Mouse (Mus musculus) NIH3T3 (cell line): ENCODE measurements around the gene Plekhm2.
A peak's percentile ranks its signal among the peaks of the same experiment; 100 is the strongest.

Experiments
- DNase-seq: peaks from one replicate; pipeline ENCODE4 v3.0.0-alpha.2; 2012; ENCODE audit warnings: low read depth

Plekhm2 gene

DNA sequence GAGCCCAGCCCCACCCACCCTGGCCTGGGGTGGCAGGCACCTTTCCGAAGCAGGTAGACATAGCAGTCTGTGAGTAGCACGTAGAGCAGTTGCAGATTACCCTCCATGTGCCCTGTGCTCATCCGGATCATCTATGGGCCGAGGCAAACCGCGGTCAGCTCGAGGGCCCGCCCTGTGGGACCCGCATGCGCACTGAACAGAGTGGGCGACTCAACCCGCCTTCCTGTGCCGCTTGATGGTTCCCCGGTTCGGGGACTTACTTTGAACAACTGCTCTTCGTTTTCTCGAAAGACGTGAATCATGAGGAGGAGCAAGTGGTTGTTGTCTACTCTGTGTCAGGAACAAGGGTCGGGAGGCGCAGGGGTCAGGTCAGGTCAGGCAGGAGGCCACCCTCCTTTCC lies 33.4 kb downstream of the Plekhm2 start:
- DNase-seq: no peak

DNA sequence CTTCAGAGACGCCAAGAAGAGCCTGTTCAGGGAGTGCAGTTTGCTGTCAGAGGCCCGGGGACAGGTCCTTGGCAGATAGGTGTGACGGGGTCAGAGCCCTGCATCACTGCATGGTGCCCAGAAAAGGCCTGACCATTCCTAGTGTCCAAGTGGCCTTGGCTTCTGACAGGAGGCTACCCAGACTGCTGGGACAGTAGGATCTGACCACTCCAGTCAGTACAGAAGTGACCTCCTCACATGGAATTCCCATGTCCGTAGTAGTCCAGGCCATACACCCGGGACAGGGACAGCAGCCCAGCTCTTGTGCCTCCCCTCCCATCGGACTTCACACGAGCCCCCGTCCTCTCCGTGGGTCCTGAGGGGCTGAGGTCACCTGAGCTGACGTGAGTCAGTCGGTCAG lies 34.7 kb downstream of the Plekhm2 start:
- no peak for DNase-seq

DNA sequence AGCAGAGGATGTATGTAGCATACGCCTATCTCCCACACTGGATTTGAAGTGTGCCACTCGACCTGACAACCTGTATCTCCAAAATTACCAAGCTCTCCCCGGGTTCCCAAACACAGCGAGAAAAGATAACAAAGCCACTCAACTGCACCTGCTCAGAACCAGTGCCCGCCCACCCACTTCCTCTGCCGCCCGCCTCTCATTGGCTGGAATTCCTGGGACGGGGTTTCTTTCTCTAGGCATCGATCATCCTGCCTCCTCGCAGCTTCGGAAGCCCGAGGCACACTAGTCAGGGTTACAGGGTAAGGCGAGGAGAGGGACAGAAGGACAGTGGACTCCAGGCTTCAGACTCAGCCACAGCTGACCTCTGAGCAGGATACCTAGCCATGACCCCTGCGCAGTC lies 36.0 kb downstream of the Plekhm2 start:
- no peak for DNase-seq

DNA sequence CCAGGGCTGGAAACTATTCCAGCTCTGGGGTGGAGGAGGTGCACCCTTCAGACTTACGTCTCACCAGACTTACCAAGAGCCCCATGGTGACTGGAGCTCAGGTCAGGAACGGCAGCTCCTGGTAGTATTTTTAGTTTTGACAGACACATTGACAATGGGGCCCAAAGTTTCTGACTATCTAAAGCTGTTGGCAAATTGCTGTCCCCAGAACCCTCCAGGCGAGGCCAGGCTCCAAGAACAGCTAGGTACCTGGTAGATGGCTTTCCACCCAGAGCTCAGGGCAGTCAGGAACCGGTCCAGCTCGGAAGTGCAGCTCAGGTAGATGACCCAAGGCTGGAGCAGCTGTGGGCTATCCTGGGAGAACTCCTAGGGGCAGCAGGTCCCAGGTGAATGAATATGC lies 37.2 kb downstream of the Plekhm2 start:
- DNase-seq: no peak

DNA sequence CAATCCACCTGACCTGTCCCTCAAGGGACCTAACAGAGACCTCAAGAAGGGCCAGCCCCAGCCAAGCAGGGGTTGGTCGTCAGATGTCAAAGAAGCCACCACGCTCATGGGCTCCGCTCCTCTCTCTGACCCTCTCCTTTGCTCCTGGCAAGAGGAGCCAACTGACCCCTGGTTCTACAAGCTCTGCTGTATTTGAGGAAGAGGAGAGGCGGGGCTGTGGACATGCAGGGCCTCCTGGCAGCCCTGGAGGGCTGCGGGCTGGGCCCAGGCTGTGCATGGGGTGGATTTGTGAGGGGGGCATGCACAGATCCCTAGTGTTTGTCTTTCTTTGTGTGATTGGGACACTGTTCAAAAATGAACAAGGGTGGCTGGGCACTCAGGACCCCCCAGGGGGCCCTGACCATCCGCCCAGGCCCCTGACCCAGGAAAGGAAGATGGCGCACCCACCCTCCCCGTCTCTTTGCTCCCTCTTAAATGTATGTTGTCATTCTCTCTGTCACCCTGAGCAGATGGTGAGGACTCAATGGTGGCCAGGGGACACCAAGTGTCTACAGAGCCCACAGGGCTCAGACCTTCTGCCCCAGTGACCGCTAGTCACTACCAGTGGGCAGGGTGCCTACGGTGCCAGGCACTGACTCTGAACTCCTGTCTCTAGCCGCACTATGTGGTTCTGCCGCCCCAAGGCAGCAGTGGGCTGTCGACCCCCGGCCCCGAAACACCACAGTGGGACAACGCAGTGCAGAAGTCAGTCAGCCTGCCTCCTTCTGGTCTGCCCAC lies 38.7 kb downstream of the Plekhm2 start:
- DNase-seq: no peak

DNA sequence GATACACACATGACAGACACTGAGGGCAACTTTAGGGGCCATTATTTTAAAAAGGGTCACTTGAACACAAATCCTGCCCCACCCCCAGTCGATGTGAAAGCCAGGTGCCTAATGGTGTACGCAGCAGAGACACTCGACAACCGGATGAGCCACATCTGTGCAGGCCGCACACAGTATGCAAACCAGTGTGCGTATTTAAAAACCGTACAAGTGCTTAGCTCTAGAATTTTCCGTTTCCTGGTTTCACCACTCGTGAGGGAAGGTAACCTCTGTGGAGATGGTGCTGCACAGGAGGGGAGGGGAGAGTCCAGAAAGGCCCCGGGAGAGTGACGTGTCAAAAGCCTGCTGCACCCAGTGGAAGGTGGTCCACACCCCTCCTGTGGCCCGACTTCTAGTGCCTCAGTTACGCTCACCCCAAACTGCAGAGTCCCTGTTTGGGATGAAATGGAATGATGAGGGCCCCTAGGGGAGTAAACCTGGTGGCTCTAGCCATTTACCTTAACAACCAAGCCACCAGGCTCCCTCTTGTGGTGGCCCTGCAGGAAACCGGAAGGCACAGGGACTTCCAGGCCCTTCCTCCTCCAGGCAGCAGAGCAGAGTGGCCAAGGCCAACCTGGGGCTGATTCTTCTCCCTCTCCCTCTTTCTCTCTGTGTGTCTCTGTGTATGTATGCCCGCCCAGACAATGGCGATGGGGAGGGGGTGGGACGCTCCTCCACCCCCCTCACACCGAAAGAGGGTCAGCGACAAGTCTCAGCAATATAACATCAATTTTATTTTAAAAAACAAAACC lies 39.5 kb downstream of the Plekhm2 start:
- DNase-seq: peak; percentile 51

DNA sequence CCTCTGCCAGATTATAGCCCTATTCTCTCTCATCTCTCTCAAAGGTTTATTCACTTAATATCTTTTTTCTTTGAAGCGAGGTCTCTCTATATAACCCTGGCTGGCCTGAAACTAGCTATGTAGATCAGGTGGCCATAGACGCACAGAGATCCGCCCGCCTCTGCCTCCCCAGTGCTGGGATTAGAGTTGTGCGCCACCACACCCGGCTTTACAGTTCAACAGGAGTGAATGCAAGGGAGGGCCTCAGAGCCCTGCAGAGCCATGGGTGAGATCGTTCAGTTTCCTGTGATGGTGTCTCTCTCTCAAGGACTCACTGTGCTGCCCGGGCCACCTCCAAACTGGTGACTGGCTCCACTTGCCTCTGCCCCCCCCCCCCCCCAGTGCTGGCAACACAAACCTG lies 40.6 kb downstream of the Plekhm2 start:
- no peak for DNase-seq

DNA sequence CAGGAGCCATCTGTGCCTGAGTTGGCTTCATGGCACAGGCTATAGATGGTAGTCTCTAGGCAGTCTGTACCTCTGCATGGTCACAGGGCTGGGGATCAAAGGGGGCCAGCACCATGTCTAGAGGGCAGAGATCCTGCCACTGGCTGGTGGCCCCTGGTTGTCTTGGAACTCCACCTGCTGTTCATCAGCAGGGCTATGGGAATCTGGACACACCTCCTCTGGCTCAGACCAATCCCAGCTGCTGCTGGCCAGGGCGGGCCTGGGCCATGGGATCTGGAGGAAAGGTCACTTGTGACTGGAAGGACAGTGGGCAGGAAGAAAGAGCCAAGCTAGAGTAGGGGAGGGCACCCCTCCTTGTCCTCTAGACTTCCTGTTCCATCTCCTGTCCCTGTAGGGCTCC lies 41.0 kb downstream of the Plekhm2 start, which contains the start of gene Slc25a34:
Gene Slc25a34 (minus strand): TSS at position 156 of the 400 bp plus-strand sequence.
- no peak for DNase-seq

DNA sequence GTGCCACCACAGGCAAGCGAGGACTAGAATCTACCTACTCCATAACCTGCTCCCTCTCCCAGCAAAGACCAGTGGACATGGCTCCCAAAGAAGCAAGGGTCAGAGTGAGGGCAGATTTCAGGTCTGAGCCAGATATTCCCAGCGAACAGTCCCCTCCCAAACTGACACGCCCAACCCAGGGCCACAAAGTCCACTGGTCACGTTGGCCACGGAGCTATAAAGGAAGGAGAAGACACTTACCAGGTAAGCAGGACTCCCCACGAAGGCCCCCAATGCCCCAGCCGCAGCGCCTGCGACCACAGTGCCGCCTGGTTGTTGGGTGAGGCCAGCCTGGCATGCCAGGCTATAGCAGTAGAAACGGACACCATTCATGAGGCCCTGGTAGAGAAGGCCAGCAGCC lies 41.7 kb downstream of the Plekhm2 start:
- DNase-seq: no peak

DNA sequence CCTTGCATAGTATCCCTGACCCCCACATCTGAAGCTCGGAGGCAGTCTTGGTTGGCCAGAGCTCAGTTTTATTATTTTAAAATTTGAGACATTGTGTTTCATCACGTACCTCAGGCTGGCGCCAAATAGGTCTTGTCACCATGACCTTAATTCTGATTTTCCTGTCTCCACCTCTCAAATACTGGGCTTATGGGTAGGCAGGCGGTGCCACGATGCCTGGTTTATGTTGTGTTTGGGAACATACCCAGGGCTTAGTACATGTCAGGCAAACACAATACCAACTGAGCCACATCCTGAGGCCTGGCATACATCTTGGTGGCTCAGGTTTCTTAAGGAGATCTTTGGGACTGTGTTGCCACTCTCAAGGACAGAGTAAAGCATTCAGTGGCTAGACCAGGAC lies 42.1 kb downstream of the Plekhm2 start:
- no peak for DNase-seq

DNA sequence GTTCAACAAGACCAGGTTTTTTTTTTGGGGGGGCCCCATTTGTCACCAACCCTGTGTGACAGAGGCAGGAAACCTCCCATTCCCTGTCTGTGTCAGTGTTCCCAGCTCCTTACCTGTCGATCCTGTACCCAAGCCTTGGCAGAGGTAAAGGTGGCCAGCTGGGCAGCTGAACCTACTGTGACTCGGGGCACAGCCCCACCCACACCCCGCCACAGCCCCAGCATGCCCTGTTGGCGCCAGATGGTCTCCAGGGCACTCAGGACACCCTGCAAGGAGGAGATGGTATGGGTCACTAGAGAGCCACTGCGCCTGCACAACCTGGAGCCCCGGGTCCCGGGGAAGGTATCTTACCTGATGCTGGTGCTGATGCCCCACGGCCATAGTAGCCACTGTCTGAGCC lies 42.6 kb downstream of the Plekhm2 start:
- DNase-seq: no peak

DNA sequence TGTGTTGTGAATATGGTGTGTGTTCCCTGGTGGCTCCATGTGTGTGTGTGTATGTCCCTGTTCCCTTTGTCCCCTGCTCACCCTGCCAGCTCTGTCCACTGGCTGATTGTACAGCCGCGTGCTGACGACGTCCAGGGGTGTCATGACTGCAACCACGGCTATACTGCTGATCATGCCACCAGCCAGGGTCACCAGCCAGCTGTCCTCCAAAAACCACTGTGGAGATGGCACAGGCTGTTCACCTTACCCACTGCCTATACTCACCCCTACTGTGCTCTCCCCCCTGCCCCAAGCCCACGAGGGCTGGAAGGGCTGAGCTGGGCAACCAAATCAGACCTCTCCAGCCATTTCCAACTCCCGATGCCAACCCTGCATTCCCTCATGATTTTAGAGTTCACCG lies 43.4 kb downstream of the Plekhm2 start:
- DNase-seq: no peak

DNA sequence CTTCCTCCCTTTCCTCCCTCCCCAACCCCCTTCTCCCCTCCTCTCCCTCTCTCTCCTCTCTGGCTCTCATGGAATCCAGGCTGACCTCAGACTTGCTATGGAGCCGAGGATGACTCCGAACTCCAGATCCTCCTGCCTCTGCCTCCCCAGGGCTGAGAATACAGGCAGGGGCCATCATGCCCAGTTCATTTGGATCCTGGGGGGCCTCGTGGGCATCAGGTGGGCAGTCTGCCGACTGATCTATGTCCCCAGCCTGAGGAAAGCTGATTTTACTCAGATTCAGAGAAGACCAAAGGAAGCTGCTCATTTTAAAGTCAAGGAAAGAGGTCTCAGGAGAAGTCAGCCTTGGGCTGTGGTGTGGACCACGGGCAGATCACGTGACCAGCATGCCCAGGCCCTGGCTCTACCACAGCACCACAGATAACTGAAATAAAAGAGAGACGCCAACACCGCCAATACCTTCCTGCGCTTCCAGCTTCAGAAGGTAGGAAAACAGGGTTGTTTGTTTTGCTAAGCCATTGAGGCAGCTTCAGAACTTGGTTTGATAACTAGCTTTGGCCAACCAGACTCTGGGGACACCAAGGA lies 45.3 kb downstream of the Plekhm2 start:
- DNase-seq: no peak

DNA sequence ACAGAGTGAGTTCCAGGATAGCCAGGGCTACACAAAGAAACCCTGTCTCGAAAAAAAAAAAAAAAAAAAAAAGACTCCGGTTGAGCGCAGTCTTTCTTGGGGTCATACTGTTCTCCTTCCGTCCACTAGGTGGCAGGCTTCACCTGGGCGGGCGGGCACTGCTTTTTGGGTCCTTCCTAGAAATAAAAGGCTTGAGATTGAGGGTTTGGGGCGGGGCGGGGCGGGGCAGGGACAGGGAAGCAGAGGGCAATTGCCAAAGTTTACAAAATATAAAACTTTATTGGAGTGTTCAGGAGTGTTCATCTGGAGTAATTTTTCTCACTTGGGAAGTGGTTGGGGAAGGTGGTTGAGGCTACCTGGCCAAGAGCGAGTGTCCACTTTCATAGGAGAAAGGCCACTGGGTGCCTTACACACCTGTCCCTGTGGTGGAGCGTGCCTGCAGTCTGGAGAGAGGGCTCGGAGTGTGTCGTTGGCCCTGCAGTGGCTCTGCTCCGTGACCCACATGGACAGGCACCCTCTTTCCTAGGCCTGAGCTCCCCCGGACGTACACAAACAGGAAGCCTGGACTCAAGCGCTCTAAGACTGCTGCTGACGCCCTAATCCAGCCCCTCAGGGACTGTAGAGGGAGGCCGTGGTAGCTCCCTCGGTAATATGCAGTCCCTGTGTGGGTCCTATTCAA lies 46.0 kb downstream of the Plekhm2 start, which contains the start of gene Tmem82:
Gene Tmem82 (minus strand): TSS at position 69 of the 679 bp plus-strand sequence.
- DNase-seq: peak; percentile 80

DNA sequence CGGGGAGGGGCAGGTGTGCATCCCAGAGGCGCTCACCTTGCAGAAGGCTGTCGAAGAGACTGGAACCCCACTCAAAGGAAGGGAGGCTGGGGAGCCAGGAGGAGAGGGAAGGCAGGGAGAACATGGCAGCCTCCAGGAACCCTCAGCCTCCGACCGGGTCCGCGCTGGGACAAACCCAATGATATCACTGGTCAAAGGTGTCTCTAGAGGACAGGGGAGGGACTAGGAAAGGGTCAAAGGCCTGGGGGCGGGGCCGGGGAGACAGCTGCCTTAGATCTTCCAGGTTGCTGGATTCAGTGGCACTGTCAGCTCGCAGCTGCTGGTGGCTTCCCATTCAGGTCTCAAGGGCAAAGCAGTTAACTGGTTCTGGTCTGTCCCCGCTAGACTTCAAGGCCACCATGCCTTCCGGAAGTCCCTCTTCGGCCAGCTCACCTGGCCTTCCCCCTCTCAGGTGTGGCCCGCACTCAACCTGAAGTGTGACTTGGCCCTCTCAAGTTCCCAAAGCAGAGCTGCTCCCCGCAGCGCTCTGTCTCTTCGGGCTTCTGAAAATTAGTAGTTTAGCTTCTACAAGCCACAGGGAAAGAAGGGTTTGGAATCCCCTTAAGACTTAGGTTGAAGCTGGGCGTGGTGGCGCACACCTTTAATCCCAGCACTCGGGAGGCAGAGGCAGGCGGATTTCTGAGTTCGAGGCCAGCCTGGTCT lies 46.7 kb downstream of the Plekhm2 start:
- DNase-seq: no peak

DNA sequence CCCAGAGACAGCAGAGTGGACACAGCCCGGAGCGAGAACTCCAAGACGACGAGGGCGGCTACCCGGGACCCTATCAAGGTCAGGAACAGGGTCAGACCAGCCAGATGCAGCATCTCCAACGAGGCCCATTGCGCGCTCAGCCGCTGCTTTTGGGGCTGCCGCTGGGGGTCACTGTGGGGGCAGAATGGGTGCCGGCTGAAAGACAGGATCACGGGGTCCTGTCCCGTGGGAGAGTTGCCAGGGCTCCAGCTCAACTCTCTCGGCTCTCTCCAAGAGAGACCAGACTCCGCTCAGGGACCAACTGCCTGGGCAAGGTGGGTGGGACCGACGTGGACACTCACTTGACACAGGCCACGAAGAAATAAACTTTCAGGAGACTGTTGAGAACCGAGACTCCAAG lies 47.4 kb downstream of the Plekhm2 start:
- no peak for DNase-seq

DNA sequence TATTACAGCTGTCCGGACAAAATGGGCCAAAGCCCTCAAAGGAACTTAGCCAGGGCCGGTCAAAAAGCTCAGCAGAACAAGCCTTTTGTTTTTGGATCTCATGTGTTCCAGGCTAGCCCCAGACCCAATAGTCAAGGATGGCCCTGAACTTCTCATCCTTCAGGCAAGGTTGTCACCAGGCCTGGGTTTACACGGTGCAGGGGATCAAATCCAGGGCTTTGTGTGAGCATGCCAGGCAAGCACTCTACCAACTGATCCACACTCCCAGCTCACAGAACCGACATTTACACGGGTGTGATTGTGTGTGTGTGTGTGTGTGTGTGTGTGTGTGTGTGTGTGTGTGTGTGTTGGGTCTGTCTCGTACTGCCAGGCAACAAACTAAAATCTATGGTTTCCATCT lies 47.9 kb downstream of the Plekhm2 start:
- no peak for DNase-seq

DNA sequence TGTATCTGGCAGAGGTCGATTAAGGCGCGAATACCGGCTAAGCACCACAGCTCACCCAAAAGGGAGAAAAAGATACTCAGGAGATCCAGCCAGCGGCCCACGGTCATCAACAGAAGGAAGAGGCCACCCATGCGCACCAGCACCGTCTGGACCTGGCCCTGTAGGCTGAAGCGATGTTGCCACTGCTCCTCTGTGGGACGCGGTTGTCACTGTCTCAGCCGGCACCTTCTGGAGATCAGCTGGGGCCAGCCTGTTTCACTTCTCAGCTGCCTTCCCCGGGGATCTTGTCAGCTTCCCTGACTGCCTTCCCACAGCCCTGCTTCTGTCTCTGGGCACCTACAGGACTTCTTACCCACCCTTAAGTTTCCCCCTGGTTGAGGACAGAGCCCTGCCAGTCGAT lies 49.8 kb downstream of the Plekhm2 start:
- no peak for DNase-seq

DNA sequence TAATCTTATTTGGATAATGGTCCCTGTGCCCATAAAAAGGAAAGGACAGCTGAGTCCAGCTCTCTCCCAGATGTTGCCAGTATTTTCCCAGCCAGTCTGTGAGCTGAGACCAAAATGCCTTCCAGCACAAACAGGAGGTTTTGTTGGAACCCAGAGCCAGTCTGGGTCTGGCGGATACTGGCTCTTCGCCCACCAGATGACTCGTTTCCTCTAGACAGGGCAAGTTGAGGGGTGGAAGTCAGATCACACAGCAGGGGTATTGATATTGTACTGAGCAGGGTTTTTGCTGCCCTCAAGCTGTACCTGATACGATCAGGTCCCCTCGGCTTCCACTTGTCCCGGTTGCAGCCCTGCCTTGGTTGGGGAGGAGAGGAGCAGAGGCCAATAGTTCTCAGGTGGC lies 55.2 kb downstream of the Plekhm2 start:
- peak; percentile 58 for DNase-seq

DNA sequence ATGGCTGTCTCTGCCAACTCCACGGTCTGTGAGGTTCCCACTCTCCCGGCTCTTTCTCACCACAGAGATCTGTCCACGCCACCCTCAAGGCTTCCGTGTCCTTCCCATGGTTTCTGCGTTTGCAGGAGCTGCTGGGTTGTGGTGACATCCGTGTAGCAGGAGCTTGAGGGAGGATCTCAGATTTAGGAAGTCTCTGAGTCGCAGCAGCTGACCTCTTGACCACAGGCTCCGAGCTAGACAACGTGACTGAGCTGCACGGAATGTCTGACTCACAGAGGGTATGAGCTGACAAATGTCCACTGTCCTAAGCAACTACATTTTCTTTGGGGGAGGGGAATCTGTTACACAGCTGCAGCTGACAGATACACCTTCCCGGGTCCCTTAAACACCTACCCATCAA lies 58.8 kb downstream of the Plekhm2 start, which contains the start of gene Fblim1:
Gene Fblim1 (minus strand): TSS at position 236 of the 400 bp plus-strand sequence.
- DNase-seq: peak; percentile 52

DNA sequence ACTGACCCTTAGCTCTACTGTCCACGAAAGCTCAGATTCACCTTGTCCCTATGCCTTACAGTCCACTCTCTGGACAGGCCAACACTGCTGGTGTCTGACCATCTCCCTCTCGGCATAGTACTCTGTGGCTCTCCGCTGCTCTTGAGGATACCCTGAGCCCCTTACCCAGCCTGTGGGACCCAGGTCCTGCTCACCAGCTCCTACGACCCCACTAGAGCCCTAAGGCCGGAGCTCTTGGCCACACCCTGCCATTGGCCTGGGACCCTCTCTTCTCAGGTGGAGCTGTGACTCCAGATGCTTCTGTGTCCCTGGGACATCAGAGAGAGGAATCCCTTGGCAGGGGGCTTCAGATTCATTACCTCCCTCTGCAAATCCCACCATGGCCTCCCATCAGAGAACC lies 59.3 kb downstream of the Plekhm2 start:
- no peak for DNase-seq

DNA sequence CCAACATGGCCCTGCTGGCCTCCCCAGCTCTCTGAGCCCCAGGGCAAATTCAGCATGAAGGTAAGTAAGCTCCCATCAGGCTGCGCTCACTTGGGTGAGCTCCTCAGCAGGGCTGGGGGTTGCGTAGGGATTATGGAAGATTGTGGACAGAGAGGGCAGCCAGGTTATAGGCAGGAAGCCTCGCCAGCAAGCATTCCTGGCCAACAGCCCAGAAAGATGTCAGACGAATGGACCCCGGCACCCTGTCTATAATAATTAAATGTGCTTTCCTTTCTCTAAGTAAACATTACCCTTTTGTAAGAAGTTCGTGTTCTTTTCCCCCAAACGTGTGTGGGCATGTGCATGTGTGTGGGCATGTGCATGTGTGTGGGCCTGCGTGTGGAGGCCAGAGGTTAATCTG lies 60.2 kb downstream of the Plekhm2 start:
- DNase-seq: peak; percentile 84
